Mouse (Mus musculus) intestine, postnatal 0 days (tissue): Measurements from ENCODE around the gene Gm10961. TPM values are rescaled to one million over a fixed set of nuclear protein-coding genes. Genes with fewer than 3 reads are reported as not detected.

Source experiments
- ATAC-seq: fragments of 200-750 bp; cut with Nextera tagmentation; 2 replicates; pipeline ENCODE4 v1.8.0; 2017; ENCODE audit warnings: mild to moderate bottlenecking, moderate TSS enrichment, moderate library complexity
- H3K27ac ChIP-seq: fragments of 300-500 bp; sonication (generic); 2 replicates; pipeline ENCODE4 v1.5.1; 2014; ENCODE audit warnings: mild to moderate bottlenecking, low read depth, low read length, moderate library complexity
- H3K27me3 ChIP-seq: fragments of 300-500 bp; sonication (generic); replicated peaks from 2 replicates; pipeline ENCODE4 v1.6.1; 2014; ENCODE audit warnings: low read length, mixed read lengths; ENCODE audit not compliant: control insufficient read depth, insufficient read depth
- H3K36me3 ChIP-seq: fragments of 300-500 bp; sonication (generic); 2 replicates; pipeline ENCODE4 v1.6.1; 2014; ENCODE audit warnings: mild to moderate bottlenecking, moderate library complexity; ENCODE audit not compliant: control insufficient read depth, insufficient read depth
- H3K4me1 ChIP-seq: fragments of 300-500 bp; sonication (generic); replicated peaks from 2 replicates; pipeline ENCODE4 v1.6.1; 2014; ENCODE audit warnings: antibody characterized with exemption, low read length, mixed read lengths; ENCODE audit not compliant: control insufficient read depth, insufficient read depth
- H3K4me2 ChIP-seq: fragments of 300-500 bp; sonication (generic); replicated peaks from 2 replicates; pipeline ENCODE4 v1.6.1; 2014; ENCODE audit warnings: low read depth, mild to moderate bottlenecking, moderate library complexity
- H3K4me3 ChIP-seq: fragments of 300-500 bp; sonication (generic); 2 replicates; pipeline ENCODE4 v1.5.1; 2014; ENCODE audit warnings: low read depth, low read length
- H3K9ac ChIP-seq: fragments of 300-500 bp; sonication (generic); 2 replicates; pipeline ENCODE4 v1.6.1; 2014; ENCODE audit warnings: mild to moderate bottlenecking, low read depth, low read length
- H3K9me3 ChIP-seq: fragments of 300-500 bp; sonication (generic); 2 replicates; pipeline ENCODE4 v1.6.1; 2016; ENCODE audit warnings: mixed run types; ENCODE audit not compliant: control insufficient read depth
- CTCF ChIP-seq: sonication (generic); IDR thresholded peaks from 2 replicates; pipeline ENCODE4 v1.5.1; 2016; ENCODE audit warnings: low read depth, mild to moderate bottlenecking, control low read depth, antibody characterized with exemption, moderate library complexity
- WGBS: fragments of 180-500 bp; shearing (Covaris S2); extraction: QIAGEN DNeasy Blood & Tissue Kit; methylation state at CpG from one replicate; pipeline ENCODE4 v1.1.7; 2014; 5-methylcytosine and 5-hydroxymethylcytosine counted together
- polyA plus RNA-seq: library from polyadenylated mRNA; unstranded; fragments of >200 nt; fragmentation: Nextera tagmentation; extraction: Ambion mirVana; gene quantifications from 2 replicates; pipeline ENCODE4 v1.2.1, GENCODE M21; 2015

The Gm10961 gene
- polyA plus RNA-seq, 1 experiment from 2014 or later: not detected

DNA sequence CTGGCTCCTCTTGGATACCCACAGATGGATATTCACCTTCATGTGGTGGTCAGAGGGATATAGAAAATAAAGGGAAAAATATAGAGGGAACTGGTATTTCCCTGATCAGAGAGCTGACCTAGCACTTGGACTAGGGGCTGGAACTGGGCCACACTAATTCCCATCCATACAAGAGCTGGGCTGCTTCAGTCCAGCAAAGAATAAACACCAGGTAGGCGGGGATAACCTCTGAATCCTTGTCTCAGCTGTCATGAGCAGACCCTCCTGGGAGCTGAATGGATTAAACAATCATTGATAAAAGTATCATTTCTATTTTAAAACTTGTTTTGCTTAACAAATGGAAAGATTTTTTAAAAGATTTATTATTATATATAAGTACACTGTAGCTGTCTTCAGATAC lies 39.5 kb upstream of the Gm10961 start:
- Histone ChIP-seq H3K9ac (no peak overlapping the region), H3K4me1 (no peaks in the 10 kb centered on the region; the same call in 1 of the 2 replicates), H3K4me2 (no peak overlapping the region), H3K4me3 (no peak overlapping the region), H3K27ac (no peak overlapping the region), H3K27me3 (peaks cover 70% of the 10 kb centered on the region), H3K9me3 (no peaks in the 10 kb centered on the region), H3K36me3 (no peaks in the 10 kb centered on the region)
- TF ChIP-seq CTCF: no peak
- ATAC-seq: no peak
- WGBS: 33% methylated on average over 1 of the region's 1 CpGs

DNA sequence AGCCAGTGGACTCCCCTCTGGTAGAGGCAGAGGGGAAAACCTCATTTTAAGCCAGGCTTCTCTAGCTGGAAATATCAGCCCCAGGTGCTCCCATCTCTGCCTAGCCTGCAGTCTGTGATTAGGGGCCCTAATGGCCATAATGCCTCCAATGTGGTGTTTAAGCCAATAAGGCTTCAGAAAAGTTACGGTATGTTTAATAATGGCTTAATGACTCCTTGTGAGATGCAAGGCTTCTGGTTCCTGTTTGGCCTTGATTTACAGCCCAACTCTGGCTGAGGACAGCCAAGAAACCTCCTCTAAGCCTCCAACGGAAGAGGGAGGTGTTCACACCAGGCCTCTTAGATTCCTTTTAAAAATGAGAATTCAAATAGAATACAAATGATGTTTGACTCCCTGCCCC lies 37.5 kb upstream of the Gm10961 start:
- ATAC-seq: no peak
- Histone ChIP-seq H3K4me2 (no peak overlapping the region), H3K9ac (no peak overlapping the region), H3K27me3 (peaks cover 88% of the 10 kb centered on the region), H3K36me3 (no peaks in the 10 kb centered on the region), H3K4me3 (no peak overlapping the region), H3K9me3 (no peaks in the 10 kb centered on the region), H3K4me1 (no peaks in the 10 kb centered on the region; the same call in 1 of the 2 replicates), H3K27ac (no peak overlapping the region)
- WGBS: 40% methylated on average over 2 of the region's 2 CpGs
- no peak for TF ChIP-seq CTCF

DNA sequence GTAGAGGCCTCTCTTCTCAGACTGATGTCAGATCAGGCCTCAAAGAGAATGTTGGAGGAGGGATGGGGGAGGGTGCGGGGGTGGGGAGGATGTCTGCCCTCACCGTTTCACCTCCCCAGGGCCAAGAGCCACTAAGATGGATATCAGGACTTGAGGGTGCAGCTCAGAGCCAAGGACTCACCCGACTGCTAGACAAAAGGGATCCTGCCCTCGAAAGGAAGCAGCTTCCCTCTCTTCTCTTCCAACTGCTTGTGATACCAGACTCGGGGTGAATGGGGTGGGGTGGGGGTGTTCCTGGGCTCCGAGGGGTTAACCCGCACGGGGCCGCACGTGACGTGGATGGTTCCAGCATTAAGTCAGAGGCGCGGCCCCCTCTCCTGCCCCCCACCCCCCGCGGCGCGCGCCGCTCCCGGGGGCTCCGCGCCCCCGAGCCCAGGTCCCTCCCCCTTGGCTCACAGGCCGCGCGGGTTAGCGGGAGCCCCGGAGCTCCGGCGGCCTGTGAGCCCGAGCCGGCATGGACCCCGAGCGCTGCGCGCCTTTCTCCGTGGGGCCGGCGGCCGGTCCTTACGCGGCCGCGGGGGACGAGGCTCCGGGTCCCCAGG lies 36.4 kb upstream of the Gm10961 start, which contains the start of gene Alx3:
Alx3 (plus strand) TSS at position 370 of the 602 bp plus-strand sequence.
- H3K4me3 ChIP-seq: peak within 1 kb of the TSS; percentile 32
- H3K4me2 ChIP-seq: peak within 1 kb of the TSS; percentile 56
- no peaks in the 10 kb centered on the region for H3K36me3 ChIP-seq
- H3K9me3 ChIP-seq: no peaks in the 10 kb centered on the region
- H3K27ac ChIP-seq: no peak within 1 kb of the TSS
- ATAC-seq: no peak
- peaks cover 96% of the 10 kb centered on the region for H3K27me3 ChIP-seq
- no peak within 1 kb of the TSS for H3K9ac ChIP-seq
- H3K4me1 ChIP-seq: no peaks in the 10 kb centered on the region; the same call in 1 of the 2 replicates
- 1% methylated on average over 26 of the region's 46 CpGs for WGBS
- TF ChIP-seq CTCF: no peak

DNA sequence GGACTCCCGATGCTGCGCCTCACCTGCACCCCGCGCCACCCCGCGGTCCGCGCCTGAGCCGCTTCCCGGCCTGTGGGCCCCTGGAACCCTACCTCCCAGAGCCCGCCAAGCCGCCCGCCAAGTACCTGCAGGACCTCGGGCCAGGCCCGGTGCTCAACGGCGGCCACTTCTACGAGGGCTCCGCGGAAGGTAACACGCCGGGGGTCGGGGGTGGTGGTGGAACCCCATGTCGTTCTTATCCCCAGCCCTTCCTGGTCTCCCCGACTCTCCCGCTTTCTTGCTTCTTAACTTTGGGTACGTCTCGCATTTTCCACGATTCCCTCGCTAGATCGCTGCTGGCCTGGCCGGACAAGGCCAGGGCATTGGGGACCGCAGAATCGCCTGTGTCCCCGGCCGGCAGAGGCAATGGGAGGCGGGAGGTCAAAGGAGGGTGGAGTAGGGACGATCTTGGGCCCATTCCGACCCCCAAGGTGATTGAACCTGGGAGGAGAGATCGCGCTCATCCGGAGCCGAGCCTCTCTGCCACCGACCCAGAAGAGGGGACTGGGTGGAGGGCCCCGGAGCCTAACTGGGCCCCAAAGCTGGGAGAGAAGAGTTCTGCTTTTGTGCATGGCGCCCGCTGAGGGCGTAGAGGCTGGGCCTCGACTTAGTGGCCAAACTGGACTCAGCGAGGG lies 35.7 kb upstream of the Gm10961 start:
- no peaks in the 10 kb centered on the region; the same call in 1 of the 2 replicates for H3K4me1 ChIP-seq
- peak overlapping the region; percentile 56 for H3K4me2 ChIP-seq
- H3K36me3 ChIP-seq: no peaks in the 10 kb centered on the region
- no peak for TF ChIP-seq CTCF
- H3K27ac ChIP-seq: no peak overlapping the region
- no peak for ATAC-seq
- H3K27me3 ChIP-seq: peaks cover 96% of the 10 kb centered on the region
- peak overlapping the region; percentile 32 for H3K4me3 ChIP-seq
- no peaks in the 10 kb centered on the region for H3K9me3 ChIP-seq
- 1% methylated on average over 50 of the region's 50 CpGs for WGBS
- H3K9ac ChIP-seq: no peak overlapping the region

DNA sequence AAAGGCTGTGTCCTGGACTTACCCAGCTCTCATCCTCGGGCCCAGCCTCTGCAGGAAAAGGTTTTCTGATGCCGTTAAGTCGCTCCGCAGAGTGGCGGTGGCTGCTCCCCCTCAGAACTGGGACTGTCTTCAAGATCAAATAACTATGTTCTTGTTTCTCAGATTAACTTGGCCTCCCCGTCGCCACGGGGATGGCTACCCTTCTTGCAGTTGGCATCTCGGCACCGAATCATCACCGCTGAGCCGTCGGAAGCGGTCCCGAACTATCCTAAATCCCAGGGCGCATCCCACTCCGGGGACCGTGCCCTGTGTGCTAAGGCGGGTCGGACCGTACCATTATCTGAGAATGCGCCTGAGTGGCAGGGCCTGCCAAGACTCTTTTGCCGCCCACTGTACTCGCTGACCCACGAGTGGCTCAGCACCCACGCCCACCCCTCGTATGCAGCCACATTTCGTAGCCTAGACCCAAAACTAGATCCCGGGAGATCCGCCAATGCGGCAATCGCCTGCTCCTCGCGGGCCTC lies 35.1 kb upstream of the Gm10961 start:
- Histone ChIP-seq H3K27ac (no peak overlapping the region), H3K4me1 (no peaks in the 10 kb centered on the region; the same call in 1 of the 2 replicates), H3K9me3 (no peaks in the 10 kb centered on the region), H3K4me2 (no peak overlapping the region), H3K4me3 (peak overlapping the region; percentile 32), H3K9ac (no peak overlapping the region), H3K36me3 (no peaks in the 10 kb centered on the region), H3K27me3 (peaks cover 93% of the 10 kb centered on the region)
- TF ChIP-seq CTCF: no peak
- ATAC-seq: no peak
- 4% methylated on average over 34 of the region's 34 CpGs for WGBS

DNA sequence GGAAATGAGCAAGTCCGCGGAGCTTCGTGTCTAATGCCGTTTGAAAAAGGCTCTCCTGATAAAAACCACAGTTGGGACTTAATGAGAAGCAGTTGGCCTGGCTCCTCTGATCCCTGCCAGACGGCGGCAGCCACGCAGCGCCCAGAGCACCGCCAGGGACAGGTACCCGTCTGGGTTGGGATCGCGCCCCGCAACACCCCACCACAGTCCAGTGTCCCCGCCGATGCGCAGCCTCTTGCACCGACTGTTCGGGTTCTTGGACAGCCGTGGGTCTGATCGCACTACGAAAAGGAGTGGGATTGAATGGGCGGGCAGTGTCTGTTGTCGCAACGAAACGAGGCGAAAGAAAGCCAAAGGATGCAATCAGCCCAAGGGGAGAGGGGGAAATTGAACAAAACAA lies 34.6 kb upstream of the Gm10961 start:
- Histone ChIP-seq H3K9me3 (no peaks in the 10 kb centered on the region), H3K9ac (no peak overlapping the region), H3K4me1 (no peaks in the 10 kb centered on the region; the same call in 1 of the 2 replicates), H3K27ac (no peak overlapping the region), H3K4me3 (no peak overlapping the region), H3K27me3 (peaks cover 90% of the 10 kb centered on the region), H3K36me3 (no peaks in the 10 kb centered on the region), H3K4me2 (no peak overlapping the region; the same call in 1 of the 2 replicates)
- ATAC-seq: no peak
- TF ChIP-seq CTCF: no peak
- 1% methylated on average over 26 of the region's 26 CpGs for WGBS
